Mouse (Mus musculus) liver, embryonic 12.5 days (tissue): ENCODE data around the gene Cracr2b. TPM values are rescaled to one million over a fixed set of nuclear protein-coding genes. Genes with fewer than 3 reads are reported as not detected.
"Not testable (repeated sequence)": the region's sequence is repeated elsewhere in the genome, so short reads cannot be mapped to it uniquely, and the experiment has no call there.

Experiments used
- ATAC-seq: fragments of 200-750 bp; cut with Nextera tagmentation; 2 replicates; pipeline ENCODE4 v1.8.0; 2017; ENCODE audit warnings: moderate number of reproducible peaks, mild to moderate bottlenecking, moderate library complexity
- H3K27ac ChIP-seq: fragments of 300-500 bp; sonication (generic); 2 replicates; pipeline ENCODE4 v1.5.1; 2016; ENCODE audit warnings: mild to moderate bottlenecking
- H3K27me3 ChIP-seq: fragments of 300-500 bp; sonication (generic); replicated peaks from 2 replicates; pipeline ENCODE4 v1.6.1; 2016; ENCODE audit warnings: mild to moderate bottlenecking, moderate library complexity
- H3K36me3 ChIP-seq: fragments of 300-500 bp; sonication (generic); 2 replicates; pipeline ENCODE4 v1.6.1; 2016; ENCODE audit warnings: mild to moderate bottlenecking, moderate library complexity
- H3K4me1 ChIP-seq: fragments of 300-500 bp; sonication (generic); 2 replicates; pipeline ENCODE4 v1.6.1; 2016
- H3K4me2 ChIP-seq: fragments of 300-500 bp; sonication (generic); 2 replicates; pipeline ENCODE4 v1.6.1; 2016; ENCODE audit warnings: mild to moderate bottlenecking, moderate library complexity
- H3K4me3 ChIP-seq: fragments of 300-500 bp; sonication (generic); 2 replicates; pipeline ENCODE4 v1.5.1; 2016; ENCODE audit warnings: mild to moderate bottlenecking, moderate library complexity
- H3K9ac ChIP-seq: fragments of 300-500 bp; sonication (generic); 2 replicates; pipeline ENCODE4 v1.6.1; 2016; ENCODE audit warnings: mild to moderate bottlenecking, moderate library complexity
- H3K9me3 ChIP-seq: fragments of 300-500 bp; sonication (generic); replicated peaks from 2 replicates; pipeline ENCODE4 v1.6.1; 2016; ENCODE audit warnings: mild to moderate bottlenecking, moderate library complexity
- WGBS: fragments of 180-500 bp; shearing (Covaris S2); methylation state at CpG from one replicate; pipeline ENCODE4 v1.1.7; 2016; ENCODE audit not compliant: insufficient replicate concordance; 5-methylcytosine and 5-hydroxymethylcytosine counted together
- polyA plus RNA-seq: library from polyadenylated mRNA; unstranded; fragments of >200 nt; fragmentation: Nextera tagmentation; extraction: Ambion mirVana; gene quantifications from 2 replicates; pipeline ENCODE4 v1.2.1, GENCODE M21; 2016

Gene Cracr2b
- polyA plus RNA-seq, 1 experiment from 2014 or later, result 5.8 TPM

GRCm38 (mm10) chr7:141446374-141446773 lies 14.5 kb upstream of the Cracr2b start:
- H3K9me3 ChIP-seq, result not testable (repeated sequence)
- H3K36me3 ChIP-seq, result peaks cover 49% of the 10 kb centered on the region

DNA sequence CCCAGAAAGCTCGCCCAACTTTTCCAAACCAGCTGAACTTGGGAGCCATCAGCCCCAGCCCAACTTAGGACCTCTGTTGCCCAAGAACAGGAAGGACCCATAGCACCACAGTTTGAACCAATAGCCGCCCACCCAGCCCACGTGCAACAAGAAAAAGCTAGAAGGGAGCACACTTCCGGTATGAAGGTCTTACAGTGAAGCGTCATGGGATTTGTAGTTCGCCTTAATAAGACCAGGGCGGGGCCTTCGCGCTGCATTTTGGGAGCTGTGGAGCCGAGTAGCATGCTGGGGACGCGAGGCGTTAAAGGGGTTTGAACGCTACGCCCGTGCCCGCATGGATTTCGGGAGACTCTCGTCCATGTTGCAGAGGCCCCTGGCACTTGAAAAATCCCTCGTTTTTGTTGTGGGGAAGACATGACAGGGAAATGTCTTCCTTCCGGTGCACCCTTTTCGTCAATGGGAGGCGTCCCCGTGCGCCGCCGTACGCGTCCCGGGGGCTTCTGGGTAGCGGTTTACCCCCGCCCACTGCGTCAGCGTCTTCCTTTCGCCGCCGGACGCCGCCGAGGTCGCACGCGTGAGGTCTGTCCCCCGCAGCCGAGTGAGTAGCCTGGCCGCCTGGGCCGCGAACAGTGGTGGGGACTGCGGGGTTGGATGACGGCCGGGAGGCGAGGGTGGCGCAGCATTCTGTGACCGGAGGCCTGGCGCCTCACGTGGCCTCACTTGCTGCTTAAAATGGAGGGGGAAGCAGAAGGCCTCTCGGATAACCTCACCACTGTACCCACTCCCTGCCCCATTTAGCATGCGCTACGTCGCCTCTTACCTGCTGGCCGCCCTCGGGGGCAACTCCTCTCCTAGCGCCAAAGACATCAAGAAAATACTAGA lies 13.5 kb upstream of the Cracr2b start, which contains the start of gene Rplp2:
TSS of gene Rplp2 (plus strand) at position 261 of the 882 bp plus-strand sequence.
- Histone ChIP-seq H3K36me3 (peaks cover 49% of the 10 kb centered on the region), H3K4me3 (peak within 1 kb of the TSS; percentile 90), H3K27ac (peak within 1 kb of the TSS; percentile 90), H3K27me3 (no peaks in the 10 kb centered on the region), H3K4me1 (peaks cover 76% of the 10 kb centered on the region), H3K9ac (peak within 1 kb of the TSS; percentile 95), H3K9me3 (no peaks in the 10 kb centered on the region), H3K4me2 (peak within 1 kb of the TSS; percentile 71)
- under 1% methylated on average over 63 of the region's 63 CpGs for WGBS
- peak; percentile 85 for ATAC-seq

More at GRCm38 (mm10) chr7:141446374-141446773, 14.5 kb upstream of the Cracr2b start:
- ATAC-seq, H3K9ac ChIP-seq, H3K27me3 ChIP-seq: not testable (repeated sequence)
- H3K4me3 ChIP-seq, result peak overlapping the region; percentile 90; the same call in 1 of the 2 replicates
- H3K4me2 ChIP-seq, result peak overlapping the region; percentile 71
- 53% methylated on average over 3 of the region's 3 CpGs for WGBS
- peak overlapping the region; percentile 90; the same call in 1 of the 2 replicates for H3K27ac ChIP-seq
- peaks cover 76% of the 10 kb centered on the region for H3K4me1 ChIP-seq

DNA sequence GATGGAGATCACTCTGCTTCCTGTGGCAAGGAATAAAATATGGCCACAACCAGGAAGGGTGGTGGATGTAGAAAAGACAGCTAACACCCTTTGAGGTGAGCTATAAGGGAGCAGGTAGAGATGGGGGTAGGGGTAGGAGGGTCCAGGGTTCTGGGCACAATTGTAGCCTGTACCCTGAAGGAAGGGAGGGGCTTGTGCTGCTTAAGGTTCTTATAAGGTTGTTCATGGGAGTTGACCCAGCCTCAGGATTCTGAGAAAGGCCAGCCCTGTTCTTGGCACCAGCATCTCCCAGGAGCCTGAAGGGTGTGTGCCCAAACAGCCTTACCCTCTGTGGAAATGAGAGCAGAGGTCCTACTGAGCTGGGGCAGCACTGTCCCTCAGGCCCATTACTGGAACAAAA lies 9.0 kb upstream of the Cracr2b start:
- peaks cover 44% of the 10 kb centered on the region for H3K36me3 ChIP-seq
- no peak overlapping the region for H3K4me3 ChIP-seq
- no peak overlapping the region for H3K9ac ChIP-seq
- no peak for ATAC-seq
- peaks cover 66% of the 10 kb centered on the region for H3K4me1 ChIP-seq
- H3K9me3 ChIP-seq, result no peaks in the 10 kb centered on the region
- H3K27me3 ChIP-seq, result no peaks in the 10 kb centered on the region
- no peak overlapping the region for H3K4me2 ChIP-seq
- peak overlapping the region; percentile 55 for H3K27ac ChIP-seq

DNA sequence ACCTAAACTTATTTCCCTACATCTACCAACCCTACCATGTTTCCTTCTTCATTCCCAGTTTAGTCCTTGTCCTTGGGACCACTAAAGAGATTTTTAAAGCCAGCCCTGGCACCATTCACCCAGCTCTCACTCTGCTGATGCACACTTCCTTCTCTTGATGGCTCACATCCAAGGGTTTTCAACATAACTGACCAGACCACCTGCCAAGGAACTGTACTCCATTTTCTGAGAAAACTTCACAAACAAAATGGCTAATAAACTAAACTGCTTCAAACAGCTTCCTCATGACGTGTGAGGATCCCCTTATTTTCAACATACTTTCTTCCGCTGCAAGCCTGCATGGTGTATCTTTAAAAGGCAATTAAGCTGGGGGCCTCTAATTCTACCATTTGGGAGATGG lies 7.3 kb upstream of the Cracr2b start:
- no peak for ATAC-seq
- Histone ChIP-seq H3K36me3 (peaks cover 43% of the 10 kb centered on the region), H3K27me3 (no peaks in the 10 kb centered on the region), H3K9ac (no peak overlapping the region), H3K4me3 (no peak overlapping the region), H3K27ac (peak overlapping the region; percentile 42; the same call in 1 of the 2 replicates), H3K9me3 (no peaks in the 10 kb centered on the region), H3K4me2 (no peak overlapping the region), H3K4me1 (peaks cover 61% of the 10 kb centered on the region)
- WGBS, result 71% methylated on average over 2 of the region's 2 CpGs

DNA sequence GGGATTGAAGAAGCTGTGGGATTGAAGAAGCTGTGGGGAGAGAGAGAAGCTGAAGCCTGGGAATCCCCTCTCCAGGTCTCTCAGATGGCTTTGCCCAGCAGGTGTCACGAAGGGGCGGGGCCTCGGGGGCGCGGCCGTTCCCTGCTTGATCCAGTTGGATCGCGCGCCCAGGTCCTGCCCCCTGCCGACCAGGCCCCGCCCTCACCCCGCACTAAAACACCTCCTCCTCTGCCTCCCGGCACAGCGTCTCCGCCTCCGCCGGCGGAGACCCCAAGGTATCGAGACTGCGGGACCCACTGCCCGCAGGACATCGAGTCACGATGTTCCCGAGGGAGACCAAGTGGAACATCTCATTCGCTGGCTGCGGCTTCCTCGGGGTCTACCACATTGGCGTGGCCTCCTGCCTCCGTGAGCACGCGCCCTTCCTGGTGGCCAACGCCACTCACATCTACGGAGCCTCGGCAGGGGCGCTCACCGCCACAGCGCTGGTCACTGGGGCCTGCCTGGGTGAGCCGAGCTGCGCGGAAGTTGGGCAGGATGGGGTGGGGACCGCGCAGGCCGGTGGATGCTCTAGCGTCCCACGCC lies 5.8 kb upstream of the Cracr2b start, which contains the start of gene Pnpla2:
TSS of gene Pnpla2 (plus strand) at position 232 of the 585 bp plus-strand sequence.
- Histone ChIP-seq H3K36me3 (peaks cover 38% of the 10 kb centered on the region), H3K4me2 (peak within 1 kb of the TSS; percentile 90), H3K27ac (peak within 1 kb of the TSS; percentile 84), H3K4me1 (peaks cover 47% of the 10 kb centered on the region), H3K4me3 (peak within 1 kb of the TSS; percentile 70), H3K9ac (peak within 1 kb of the TSS; percentile 77), H3K9me3 (no peaks in the 10 kb centered on the region), H3K27me3 (peaks cover 9% of the 10 kb centered on the region)
- 3% methylated on average over 45 of the region's 45 CpGs for WGBS
- peak; percentile 88 for ATAC-seq

- peak; percentile 18 for ATAC-seq
- Histone ChIP-seq H3K27ac (peak overlapping the region; percentile 84), H3K9me3 (no peaks in the 10 kb centered on the region), H3K9ac (peak overlapping the region; percentile 77), H3K36me3 (peaks cover 31% of the 10 kb centered on the region), H3K4me3 (peak overlapping the region; percentile 70), H3K4me1 (peaks cover 41% of the 10 kb centered on the region), H3K27me3 (peaks cover 16% of the 10 kb centered on the region), H3K4me2 (peak overlapping the region; percentile 90)
- WGBS, result 3% methylated on average over 23 of the region's 23 CpGs
These were observed 5.1 kb upstream of the Cracr2b start for GRCm38 (mm10) chr7:141455610-141456314.

GRCm38 (mm10) chr7:141456739-141457138 lies 4.2 kb upstream of the Cracr2b start:
- H3K36me3 ChIP-seq, result peaks cover 21% of the 10 kb centered on the region
- peaks cover 40% of the 10 kb centered on the region for H3K4me1 ChIP-seq
- no peak overlapping the region; the same call in 1 of the 2 replicates for H3K4me2 ChIP-seq
- no peak overlapping the region for H3K4me3 ChIP-seq
- 75% methylated on average over 6 of the region's 6 CpGs for WGBS
- peaks cover 26% of the 10 kb centered on the region for H3K27me3 ChIP-seq
- H3K9ac ChIP-seq, result no peak overlapping the region
- H3K27ac ChIP-seq, result no peak overlapping the region
- ATAC-seq, result no peak
- H3K9me3 ChIP-seq, result no peaks in the 10 kb centered on the region

DNA sequence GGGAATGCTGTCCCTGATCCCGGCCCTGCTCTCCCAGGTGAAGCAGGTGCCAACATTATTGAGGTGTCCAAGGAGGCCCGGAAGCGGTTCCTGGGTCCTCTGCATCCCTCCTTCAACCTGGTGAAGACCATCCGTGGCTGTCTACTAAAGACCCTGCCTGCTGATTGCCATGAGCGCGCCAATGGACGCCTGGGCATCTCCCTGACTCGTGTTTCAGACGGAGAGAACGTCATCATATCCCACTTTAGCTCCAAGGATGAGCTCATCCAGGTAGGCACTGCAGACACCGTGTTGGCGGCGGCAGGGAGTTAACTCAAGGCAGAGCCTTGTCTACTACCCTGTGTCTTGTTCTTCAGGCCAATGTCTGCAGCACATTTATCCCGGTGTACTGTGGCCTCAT lies 3.7 kb upstream of the Cracr2b start:
- no peak overlapping the region for H3K9ac ChIP-seq
- H3K9me3 ChIP-seq, result no peaks in the 10 kb centered on the region
- no peak overlapping the region for H3K4me3 ChIP-seq
- H3K4me1 ChIP-seq, result peaks cover 40% of the 10 kb centered on the region
- peaks cover 16% of the 10 kb centered on the region for H3K36me3 ChIP-seq
- no peak overlapping the region for H3K4me2 ChIP-seq
- no peak for ATAC-seq
- H3K27ac ChIP-seq, result no peak overlapping the region
- WGBS, result 84% methylated on average over 14 of the region's 14 CpGs
- H3K27me3 ChIP-seq, result peaks cover 31% of the 10 kb centered on the region

DNA sequence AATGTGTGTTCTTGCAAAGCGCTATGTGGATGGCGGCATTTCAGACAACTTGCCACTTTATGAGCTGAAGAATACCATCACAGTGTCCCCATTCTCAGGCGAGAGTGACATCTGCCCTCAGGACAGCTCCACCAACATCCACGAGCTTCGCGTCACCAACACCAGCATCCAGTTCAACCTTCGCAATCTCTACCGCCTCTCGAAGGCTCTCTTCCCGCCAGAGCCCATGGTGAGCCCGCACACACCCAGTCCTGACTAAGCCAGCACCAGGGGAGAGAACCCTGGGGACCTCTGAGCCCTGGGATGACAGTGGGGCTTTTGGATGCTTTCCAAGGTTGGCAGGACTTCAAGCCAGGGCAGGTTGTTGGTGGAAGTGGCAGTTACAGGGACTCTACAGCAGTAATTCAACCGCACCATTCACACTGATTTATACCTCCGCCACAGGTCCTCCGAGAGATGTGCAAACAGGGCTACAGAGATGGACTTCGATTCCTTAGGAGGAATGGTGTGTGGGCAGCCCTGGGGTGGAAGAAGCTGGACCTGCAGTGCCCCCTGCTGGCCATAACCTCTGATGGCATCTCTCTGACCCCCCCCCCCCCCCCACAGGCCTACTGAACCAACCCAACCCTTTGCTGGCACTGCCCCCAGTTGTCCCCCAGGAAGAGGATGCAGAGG lies 2.8 kb upstream of the Cracr2b start:
- 77% methylated on average over 15 of the region's 15 CpGs for WGBS
- no peak overlapping the region for H3K4me2 ChIP-seq
- H3K9ac ChIP-seq, result no peak overlapping the region
- H3K36me3 ChIP-seq, result 0 out of 2 replicates have a peak, but pooled peaks cover 15% of the 10 kb centered on the region
- no peak overlapping the region for H3K27ac ChIP-seq
- H3K4me3 ChIP-seq, result no peak overlapping the region
- peaks cover 40% of the 10 kb centered on the region for H3K27me3 ChIP-seq
- no peak for ATAC-seq
- H3K4me1 ChIP-seq, result peaks cover 42% of the 10 kb centered on the region
- no peaks in the 10 kb centered on the region for H3K9me3 ChIP-seq

DNA sequence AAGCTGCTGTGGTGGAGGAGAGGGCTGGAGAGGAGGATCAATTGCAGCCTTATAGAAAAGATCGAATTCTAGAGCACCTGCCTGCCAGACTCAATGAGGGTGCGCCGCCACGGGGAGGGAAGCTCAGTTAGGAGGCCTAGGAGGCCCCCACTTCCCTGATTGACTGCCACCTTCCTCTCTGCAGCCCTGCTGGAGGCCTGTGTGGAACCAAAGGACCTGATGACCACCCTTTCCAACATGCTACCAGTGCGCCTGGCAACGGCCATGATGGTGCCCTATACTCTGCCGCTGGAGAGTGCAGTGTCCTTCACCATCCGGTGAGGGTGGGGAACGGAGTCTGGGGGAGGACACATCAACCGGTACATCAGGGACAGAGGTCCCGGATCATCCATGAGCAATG lies 2.2 kb upstream of the Cracr2b start:
- ATAC-seq, result no peak
- Histone ChIP-seq H3K27me3 (peaks cover 45% of the 10 kb centered on the region), H3K36me3 (0 out of 2 replicates have a peak, but pooled peaks cover 15% of the 10 kb centered on the region), H3K4me2 (no peak overlapping the region), H3K4me3 (no peak overlapping the region), H3K27ac (no peak overlapping the region), H3K9me3 (no peaks in the 10 kb centered on the region), H3K9ac (no peak overlapping the region), H3K4me1 (peaks cover 42% of the 10 kb centered on the region)
- 87% methylated on average over 11 of the region's 11 CpGs for WGBS

GRCm38 (mm10) chr7:141459301-141459711 lies 1.6 kb upstream of the Cracr2b start:
- H3K4me1 ChIP-seq, result peaks cover 46% of the 10 kb centered on the region
- 86% methylated on average over 17 of the region's 17 CpGs for WGBS
- no peaks in the 10 kb centered on the region for H3K9me3 ChIP-seq
- peaks cover 51% of the 10 kb centered on the region for H3K27me3 ChIP-seq
- H3K27ac ChIP-seq, result no peak overlapping the region
- H3K9ac ChIP-seq, result no peak overlapping the region
- H3K4me2 ChIP-seq, result no peak overlapping the region
- no peak for ATAC-seq
- 0 out of 2 replicates have a peak, but pooled peaks cover 15% of the 10 kb centered on the region for H3K36me3 ChIP-seq
- H3K4me3 ChIP-seq, result no peak overlapping the region
